In the genomic region with DNA sequence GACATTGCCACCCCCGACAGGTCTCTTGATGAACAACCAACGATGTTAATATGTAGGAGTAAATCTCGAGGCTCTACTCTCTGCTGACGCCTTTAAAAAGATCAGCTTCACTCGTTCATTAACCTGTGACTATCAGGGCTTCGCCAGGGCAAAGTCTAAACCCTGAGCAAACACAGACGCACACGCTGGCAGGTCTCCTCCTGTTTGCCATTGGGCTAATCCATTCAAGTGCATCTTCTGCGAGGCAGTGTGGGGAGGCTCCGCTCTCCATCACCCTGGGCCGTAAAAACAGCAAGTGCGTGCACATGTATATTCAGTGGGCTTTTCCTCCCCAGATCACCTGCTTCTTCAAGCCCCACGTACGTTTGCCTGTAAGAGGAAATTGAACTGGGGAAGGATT, we compare ENCODE assay signal across 20 mouse cellular contexts.
DNase-seq lines count a peak whose midpoint lies in the region; ATAC-seq and TF ChIP-seq lines count a peak whose summit lies in the region.
"Had no signal": no experiment of that assay in that cellular context is flagged by ENCODE, and none has a peak within 500 bp of the region (broad histone marks: within the 10 kb centered on the region; RNA-seq: fewer than 3 reads in every experiment).

No protein-coding gene starts in this region.

- no peaks in the 10 kb centered on the region for H3K36me3 ChIP-seq in intestine, postnatal 0 days (ENCODE audit: control insufficient read depth, insufficient read depth)
- no peaks in the 10 kb centered on the region for H3K36me3 ChIP-seq in kidney, embryonic 16.5 days (ENCODE audit: insufficient read depth, low read length)
- no peaks in the 10 kb centered on the region for H3K36me3 ChIP-seq in liver, adult 2 months (ENCODE audit: control insufficient read depth, insufficient read depth, low read length)
- H3K36me3 ChIP-seq in stomach, postnatal 0 days (ENCODE audit: control insufficient read depth, insufficient read depth, low read length) = no peaks in the 10 kb centered on the region
- H3K36me3 ChIP-seq in forebrain, embryonic 10.5 days (replicated peaks) = no peaks in the 10 kb centered on the region
- H3K36me3 ChIP-seq: G1E; heart, embryonic 15.5 days; limb, embryonic 12.5 days had no signal

- no peaks in the 10 kb centered on the region for H3K27me3 ChIP-seq in intestine, postnatal 0 days (replicated peaks; ENCODE audit: control insufficient read depth, insufficient read depth, low read length)
- no peaks in the 10 kb centered on the region for H3K27me3 ChIP-seq in kidney, embryonic 16.5 days (ENCODE audit: insufficient read depth, low read length)
- no peaks in the 10 kb centered on the region for H3K27me3 ChIP-seq in liver, adult 2 months (ENCODE audit: control insufficient read depth, insufficient read depth, low read length)
- no peaks in the 10 kb centered on the region for H3K27me3 ChIP-seq in stomach, postnatal 0 days (ENCODE audit: control insufficient read depth, insufficient read depth, low read length)
- H3K27me3 ChIP-seq in forebrain, embryonic 10.5 days (ENCODE audit: poor library complexity, severe bottlenecking) = peaks cover 86% of the 10 kb centered on the region
- H3K27me3 ChIP-seq: heart, embryonic 15.5 days; limb, embryonic 12.5 days had no signal

- H3K27ac ChIP-seq in intestine, postnatal 0 days (ENCODE audit: low read depth, low read length) = no peak overlapping the region
- no peak overlapping the region for H3K27ac ChIP-seq in kidney, embryonic 16.5 days (ENCODE audit: low read length)
- no peak overlapping the region for H3K27ac ChIP-seq in liver, adult 2 months (replicated peaks; ENCODE audit: insufficient read depth, low read depth, low read length)
- H3K27ac ChIP-seq in stomach, postnatal 0 days (replicated peaks) = no peak overlapping the region
- H3K27ac ChIP-seq in forebrain, embryonic 10.5 days = no peak overlapping the region
- H3K27ac ChIP-seq: forebrain, embryonic 13.5 days; heart, embryonic 15.5 days; hindbrain, embryonic 14.5 days; layer of hippocampus, adult 2 months; limb, embryonic 12.5 days had no signal

- peak; percentile 90 for ATAC-seq in intestine, postnatal 0 days
- ATAC-seq in kidney, embryonic 16.5 days (ENCODE audit: low FRiP score, low TSS enrichment) = peak; percentile 71
- ATAC-seq in stomach, postnatal 0 days (ENCODE audit: low FRiP score, low TSS enrichment) = peak; percentile 77
- ATAC-seq: forebrain, embryonic 13.5 days had no signal

- no peak for TF ChIP-seq CTCF in intestine, postnatal 0 days (IDR thresholded peaks at IDR 0.05; ENCODE audit: low read depth)
- no peak for TF ChIP-seq CTCF in liver, adult 2 months (IDR thresholded peaks at IDR 0.05; ENCODE audit: low read depth, low read length)
- no peak for TF ChIP-seq CTCF in stomach, postnatal 0 days (IDR thresholded peaks at IDR 0.05; ENCODE audit: low read depth)

- DNase-seq in liver, adult 2 months (ENCODE audit: extremely low read depth, low read depth, low spot score) = peak; percentile 87
- DNase-seq in stomach, postnatal 0 days (ENCODE audit: low spot score) = peak; percentile 42
- no peak for DNase-seq in cerebellum, adult 11 months
- DNase-seq in forebrain, embryonic 10.5 days (ENCODE audit: extremely low spot score, low spot score) = no peak
- DNase-seq in frontal cortex, postnatal 14 days (ENCODE audit: low spot score in 2 of 2) = no peak
- DNase-seq: adrenal gland, postnatal 10 days; cerebellum, postnatal 10 days; embryo, embryonic 11 days; heart, adult 18-20 months; lung, postnatal 14 days; spleen, adult 18-20 months; thymus, postnatal 4 days had no signal

- no peaks in the 10 kb centered on the region for H3K9me3 ChIP-seq in intestine, postnatal 0 days (ENCODE audit: control insufficient read depth)
- no peaks in the 10 kb centered on the region for H3K9me3 ChIP-seq in kidney, embryonic 16.5 days (ENCODE audit: low read length)
- no peaks in the 10 kb centered on the region for H3K9me3 ChIP-seq in stomach, postnatal 0 days (ENCODE audit: control insufficient read depth, low read length)
- H3K9me3 ChIP-seq in forebrain, embryonic 10.5 days = no peaks in the 10 kb centered on the region
- H3K9me3 ChIP-seq: forebrain, embryonic 13.5 days; heart, embryonic 15.5 days; limb, embryonic 12.5 days had no signal

- no peaks in the 10 kb centered on the region for H3K4me1 ChIP-seq in intestine, postnatal 0 days (replicated peaks; ENCODE audit: control insufficient read depth, insufficient read depth, low read length)
- H3K4me1 ChIP-seq in kidney, embryonic 16.5 days (ENCODE audit: insufficient read depth, low read length) = peaks cover 9% of the 10 kb centered on the region; the same call in 1 of the 2 replicates
- no peaks in the 10 kb centered on the region; the same call in 1 of the 2 replicates for H3K4me1 ChIP-seq in liver, adult 2 months (ENCODE audit: control insufficient read depth, insufficient read depth, low read length)
- H3K4me1 ChIP-seq in stomach, postnatal 0 days (replicated peaks; ENCODE audit: control insufficient read depth, insufficient read depth) = no peaks in the 10 kb centered on the region
- peaks cover 27% of the 10 kb centered on the region for H3K4me1 ChIP-seq in forebrain, embryonic 10.5 days
- H3K4me1 ChIP-seq: heart, embryonic 15.5 days; limb, embryonic 12.5 days had no signal

- no peak for TF ChIP-seq POLR2A in liver, adult 2 months (IDR thresholded peaks at IDR 0.05; ENCODE audit: extremely low read depth, insufficient read depth, low read length)

- H3K4me3 ChIP-seq in intestine, postnatal 0 days (ENCODE audit: low read depth, low read length) = no peak overlapping the region
- no peak overlapping the region for H3K4me3 ChIP-seq in kidney, embryonic 16.5 days (ENCODE audit: low read length)
- no peak overlapping the region for H3K4me3 ChIP-seq in liver, adult 2 months (ENCODE audit: insufficient read depth, low read depth, low read length)
- H3K4me3 ChIP-seq in stomach, postnatal 0 days (ENCODE audit: low read depth, low read length) = no peak overlapping the region
- H3K4me3 ChIP-seq in forebrain, embryonic 10.5 days = no peak overlapping the region
- H3K4me3 ChIP-seq: forebrain, embryonic 13.5 days; heart, embryonic 15.5 days; layer of hippocampus, adult 2 months; limb, embryonic 12.5 days had no signal

- no peaks in the 10 kb centered on the region for H3K79me2 ChIP-seq in liver, adult 2 months (ENCODE audit: control insufficient read depth, insufficient read depth, low read length)

- TF ChIP-seq EP300 in stomach, postnatal 0 days (optimal IDR thresholded peaks at IDR 0.05) = no peak

- 26% methylated on average over 14 of the region's 14 CpGs for WGBS in intestine, postnatal 0 days
- 37% methylated on average over 14 of the region's 14 CpGs for WGBS in kidney, embryonic 16.5 days
- WGBS in liver, adult 2 months = 20% methylated on average over 14 of the region's 14 CpGs
- 38% methylated on average over 14 of the region's 14 CpGs for WGBS in stomach, postnatal 0 days
- WGBS in forebrain, embryonic 10.5 days = 88% methylated on average over 14 of the region's 14 CpGs

- H3K9ac ChIP-seq in intestine, postnatal 0 days (ENCODE audit: low read depth, low read length) = no peak overlapping the region
- no peak overlapping the region for H3K9ac ChIP-seq in kidney, embryonic 16.5 days (replicated peaks; ENCODE audit: low read length)
- H3K9ac ChIP-seq in liver, adult 2 months (ENCODE audit: low read depth, low read length) = no peak overlapping the region
- H3K9ac ChIP-seq in stomach, postnatal 0 days (ENCODE audit: low read length) = no peak overlapping the region
- H3K9ac ChIP-seq: forebrain, embryonic 13.5 days; heart, embryonic 15.5 days; hindbrain, embryonic 14.5 days; limb, embryonic 12.5 days had no signal

- no peak overlapping the region for H3K4me2 ChIP-seq in intestine, postnatal 0 days (replicated peaks; ENCODE audit: low read depth)
- no peak overlapping the region for H3K4me2 ChIP-seq in kidney, embryonic 16.5 days (replicated peaks; ENCODE audit: low read depth, low read length)
- no peak overlapping the region for H3K4me2 ChIP-seq in stomach, postnatal 0 days (replicated peaks; ENCODE audit: low read depth)
- H3K4me2 ChIP-seq: forebrain, embryonic 13.5 days; heart, embryonic 15.5 days; hindbrain, embryonic 14.5 days; limb, embryonic 12.5 days had no signal

Comparison
In these comparisons a context has a peak if more than half of its experiments do, and no peak if none do; other contexts are left out.
1. DNase-seq: peak in liver, adult 2 months (single experiment) and stomach, postnatal 0 days (single experiment); none in cerebellum, adult 11 months (single experiment), forebrain, embryonic 10.5 days (single experiment) and frontal cortex, postnatal 14 days (0 of 2).
2. Peak in every context shown above with its lines, with median percentiles within 50 percentile points of each other: ATAC-seq.